Mouse (Mus musculus) heart, embryonic 10.5 days (tissue): Measurements from ENCODE around the gene B4galnt1. TPM values are rescaled to one million over a fixed set of nuclear protein-coding genes. Genes with fewer than 3 reads are reported as not detected.

Source experiments
- DNase-seq: peaks from one replicate; pipeline ENCODE4 v3.0.0-alpha.2; 2017; ENCODE audit warnings: low spot score
- H3K27ac ChIP-seq: fragments of 300-500 bp; sonication (generic); 2 replicates; pipeline ENCODE4 v1.5.1; 2016; ENCODE audit warnings: mild to moderate bottlenecking
- H3K27me3 ChIP-seq: fragments of 300-500 bp; sonication (generic); 2 replicates; pipeline ENCODE4 v1.6.1; 2016; ENCODE audit warnings: mild to moderate bottlenecking; ENCODE audit not compliant: poor library complexity, insufficient read depth, severe bottlenecking
- H3K36me3 ChIP-seq: fragments of 300-500 bp; sonication (generic); 2 replicates; pipeline ENCODE4 v1.6.1; 2016; ENCODE audit warnings: mild to moderate bottlenecking, moderate library complexity
- H3K4me1 ChIP-seq: fragments of 300-500 bp; sonication (generic); 2 replicates; pipeline ENCODE4 v1.6.1; 2016; ENCODE audit warnings: mild to moderate bottlenecking
- H3K4me3 ChIP-seq: fragments of 300-500 bp; sonication (generic); 2 replicates; pipeline ENCODE4 v1.5.1; 2016; ENCODE audit warnings: mild to moderate bottlenecking, moderate library complexity
- H3K9me3 ChIP-seq: fragments of 300-500 bp; sonication (generic); 2 replicates; pipeline ENCODE4 v1.6.1; 2016; ENCODE audit warnings: mild to moderate bottlenecking, moderate library complexity
- WGBS: fragments of 180-500 bp; shearing (Covaris S2); methylation state at CpG from one replicate; pipeline ENCODE4 v1.1.7; 2016; 5-methylcytosine and 5-hydroxymethylcytosine counted together
- polyA plus RNA-seq: library from polyadenylated mRNA; unstranded; fragments of >200 nt; fragmentation: Nextera tagmentation; extraction: Ambion mirVana; gene quantifications from 2 replicates; pipeline ENCODE4 v1.2.1, GENCODE M21; 2016

B4galnt1 gene
- polyA plus RNA-seq, 1 experiment from 2014 or later: 3.6 TPM

- peaks cover 79% of the 10 kb centered on the region for H3K27me3 ChIP-seq
- no peaks in the 10 kb centered on the region for H3K9me3 ChIP-seq
- peak overlapping the region; percentile 74 for H3K4me3 ChIP-seq
- H3K36me3 ChIP-seq: no peaks in the 10 kb centered on the region
- H3K27ac ChIP-seq: peak overlapping the region; percentile 72
- WGBS: under 1% methylated on average over 56 of the region's 56 CpGs
- peaks cover 46% of the 10 kb centered on the region for H3K4me1 ChIP-seq
- no peak for DNase-seq
These were observed 804 bp downstream of the B4galnt1 start for GRCm38 (mm10) chr10:127165654-127166403.

- H3K4me1 ChIP-seq: peaks cover 51% of the 10 kb centered on the region
- H3K36me3 ChIP-seq: no peaks in the 10 kb centered on the region
- peaks cover 85% of the 10 kb centered on the region for H3K27me3 ChIP-seq
- DNase-seq: no peak
- H3K4me3 ChIP-seq: peak overlapping the region; percentile 74
- H3K27ac ChIP-seq: no peak overlapping the region
- no peaks in the 10 kb centered on the region for H3K9me3 ChIP-seq
- 2% methylated on average over 11 of the region's 11 CpGs for WGBS
These were observed 1.3 kb downstream of the B4galnt1 start for GRCm38 (mm10) chr10:127166404-127166715.

DNA sequence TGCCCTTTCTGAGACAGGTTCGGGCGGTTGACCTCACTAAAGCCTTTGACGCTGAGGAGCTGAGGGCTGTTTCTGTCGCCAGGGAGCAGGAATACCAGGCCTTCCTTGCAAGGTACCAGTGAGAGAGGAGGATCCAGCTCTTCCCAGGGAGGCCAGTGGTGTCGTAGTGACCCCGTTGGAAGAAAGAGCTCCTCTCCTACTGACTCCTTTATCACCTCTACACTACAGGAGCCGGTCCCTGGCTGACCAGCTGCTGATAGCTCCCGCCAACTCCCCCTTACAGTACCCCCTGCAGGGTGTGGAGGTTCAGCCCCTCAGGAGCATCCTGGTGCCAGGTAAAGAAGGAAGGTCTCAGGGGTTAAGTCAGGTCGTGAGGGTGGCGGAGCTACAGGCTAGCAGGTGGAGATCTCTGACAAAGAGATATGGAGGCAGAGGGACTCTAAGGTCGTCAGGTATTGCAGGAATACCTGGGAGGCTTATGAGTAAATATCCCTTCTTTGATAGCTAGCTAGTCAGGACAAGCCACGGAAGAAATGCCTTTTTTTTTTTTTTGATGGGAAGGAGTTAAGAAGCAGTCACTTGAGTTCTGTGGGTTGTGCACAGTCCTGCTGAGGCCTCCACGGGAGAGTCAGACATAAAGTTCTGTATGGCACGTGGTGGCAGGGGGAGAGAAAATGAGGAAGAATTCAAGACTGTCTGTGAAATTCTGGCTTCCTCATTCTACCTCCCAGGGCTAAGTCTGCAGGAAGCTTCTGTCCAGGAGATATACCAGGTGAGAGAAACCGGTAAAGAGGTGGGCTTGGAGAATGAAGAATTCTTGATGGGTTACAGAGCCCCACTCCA lies 2.0 kb downstream of the B4galnt1 start:
- Histone ChIP-seq H3K4me1 (peaks cover 51% of the 10 kb centered on the region), H3K27ac (no peak overlapping the region), H3K36me3 (no peaks in the 10 kb centered on the region), H3K4me3 (peak overlapping the region; percentile 74; the same call in 1 of the 2 replicates), H3K27me3 (peaks cover 91% of the 10 kb centered on the region), H3K9me3 (no peaks in the 10 kb centered on the region)
- DNase-seq: no peak
- 15% methylated on average over 15 of the region's 15 CpGs for WGBS

- no peak overlapping the region for H3K27ac ChIP-seq
- no peaks in the 10 kb centered on the region for H3K36me3 ChIP-seq
- peaks cover 51% of the 10 kb centered on the region for H3K4me1 ChIP-seq
- H3K27me3 ChIP-seq: peaks cover 94% of the 10 kb centered on the region
- 0 out of 2 replicates have a peak overlapping the region, but pooled peaks have one; percentile 5 for H3K4me3 ChIP-seq
- DNase-seq: no peak
- H3K9me3 ChIP-seq: no peaks in the 10 kb centered on the region
- WGBS: 13% methylated on average over 10 of the region's 10 CpGs
These were observed 2.7 kb downstream of the B4galnt1 start for GRCm38 (mm10) chr10:127167614-127168192.

DNA sequence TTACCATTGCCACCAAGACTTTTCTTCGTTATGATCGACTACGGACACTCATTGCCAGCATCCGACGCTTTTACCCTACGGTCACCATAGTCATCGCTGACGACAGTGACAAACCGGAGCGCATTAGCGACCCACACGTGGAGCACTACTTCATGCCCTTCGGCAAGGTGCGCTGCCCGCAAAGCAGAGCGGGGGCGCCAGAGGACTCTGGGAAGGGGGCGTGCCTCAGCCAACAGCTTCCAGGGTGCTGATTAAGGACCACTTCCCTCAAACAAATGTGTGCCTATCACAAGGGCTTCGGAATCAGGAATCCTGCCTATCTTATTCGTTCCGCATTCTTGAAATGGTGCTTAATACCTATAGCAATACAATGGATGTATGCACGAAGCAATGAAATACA lies 5.0 kb downstream of the B4galnt1 start:
- Histone ChIP-seq H3K4me1 (peaks cover 47% of the 10 kb centered on the region), H3K27me3 (peaks cover 89% of the 10 kb centered on the region), H3K27ac (no peak overlapping the region; the same call in 1 of the 2 replicates), H3K9me3 (no peaks in the 10 kb centered on the region), H3K4me3 (peak overlapping the region; percentile 59), H3K36me3 (no peaks in the 10 kb centered on the region)
- WGBS: under 1% methylated on average over 22 of the region's 22 CpGs
- DNase-seq: no peak

- under 1% methylated on average over 28 of the region's 29 CpGs for WGBS
- no peak for DNase-seq
- Histone ChIP-seq H3K4me1 (peaks cover 39% of the 10 kb centered on the region), H3K27me3 (peaks cover 81% of the 10 kb centered on the region), H3K27ac (peak overlapping the region; percentile 12), H3K9me3 (no peaks in the 10 kb centered on the region), H3K4me3 (peak overlapping the region; percentile 59), H3K36me3 (no peaks in the 10 kb centered on the region)
These were observed 5.8 kb downstream of the B4galnt1 start for GRCm38 (mm10) chr10:127170837-127171272.

- WGBS: 82% methylated on average over 15 of the region's 15 CpGs
These were observed 6.7 kb downstream of the B4galnt1 start for GRCm38 (mm10) chr10:127171631-127172200.

DNA sequence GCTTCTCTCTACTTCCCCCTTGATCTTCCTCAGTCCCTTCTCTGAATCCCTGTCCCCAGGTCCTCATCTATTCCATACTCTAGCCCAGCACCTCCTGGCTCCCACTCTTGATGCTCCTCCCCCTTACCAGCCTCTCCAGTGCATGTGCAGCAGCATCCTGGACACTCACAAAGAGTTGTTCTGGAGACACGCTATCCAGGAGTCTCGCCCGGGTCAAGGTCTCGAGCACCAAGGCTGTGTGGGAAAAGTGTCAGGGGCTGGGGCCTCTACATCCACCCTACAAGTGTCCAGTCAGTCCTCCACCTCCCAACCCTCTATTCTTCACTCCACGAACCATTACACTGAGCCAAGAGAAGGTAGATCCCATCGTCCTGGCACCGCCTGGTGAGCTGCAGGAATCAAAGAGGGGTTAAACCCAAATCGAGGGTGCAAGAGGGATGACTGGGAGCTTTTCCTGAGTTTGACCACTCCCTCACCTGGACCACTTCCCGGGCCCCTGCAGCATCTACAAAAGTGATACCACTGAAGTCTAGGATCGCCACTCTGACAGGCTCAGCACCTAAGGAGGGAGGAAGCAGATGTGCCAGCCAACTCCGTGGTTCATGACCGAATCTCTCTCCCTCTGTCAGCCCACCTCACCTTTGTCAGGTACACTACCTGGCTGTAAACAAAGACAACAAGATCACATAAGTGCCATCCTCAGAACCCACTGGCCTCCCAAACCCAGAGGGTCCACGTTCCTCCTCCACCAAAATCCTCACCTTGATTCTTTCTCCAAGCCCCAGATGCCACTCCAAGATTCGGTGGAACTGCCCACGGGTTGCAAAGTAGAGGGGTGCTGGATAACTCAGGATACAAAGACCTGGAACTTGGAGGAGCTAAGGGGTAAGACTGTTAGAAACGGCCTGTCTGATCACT lies 8.4 kb downstream of the B4galnt1 start:
- WGBS: 76% methylated on average over 16 of the region's 16 CpGs
- peak; percentile 72 for DNase-seq
- Histone ChIP-seq H3K4me1 (peaks cover 39% of the 10 kb centered on the region), H3K9me3 (no peaks in the 10 kb centered on the region), H3K27me3 (peaks cover 81% of the 10 kb centered on the region), H3K4me3 (no peak overlapping the region), H3K27ac (no peak overlapping the region), H3K36me3 (no peaks in the 10 kb centered on the region)

More at GRCm38 (mm10) chr10:127171631-127172200, 6.7 kb downstream of the B4galnt1 start:
- Histone ChIP-seq H3K4me1 (peaks cover 34% of the 10 kb centered on the region), H3K36me3 (no peaks in the 10 kb centered on the region), H3K27ac (no peak overlapping the region), H3K9me3 (no peaks in the 10 kb centered on the region), H3K27me3 (peaks cover 81% of the 10 kb centered on the region), H3K4me3 (no peak overlapping the region)
- peak; percentile 73 for DNase-seq

DNA sequence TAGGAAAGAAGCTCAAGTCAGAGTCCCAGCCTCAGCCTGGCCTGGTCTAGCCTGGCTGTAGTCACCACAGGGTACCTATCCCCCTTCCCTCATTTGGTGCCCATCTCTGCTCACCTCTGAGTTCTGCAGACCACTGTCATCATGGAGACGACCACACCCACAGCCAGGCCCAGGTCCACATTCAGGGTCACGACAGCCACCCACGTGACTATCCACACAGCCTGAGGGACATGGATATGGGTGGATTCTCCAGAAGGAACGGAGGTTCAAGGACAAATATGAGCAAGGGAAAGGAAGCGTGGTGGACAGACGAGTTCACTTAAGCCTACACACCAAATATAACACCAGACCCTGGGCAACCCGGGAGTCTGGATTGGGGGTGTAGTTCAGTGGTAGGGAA lies 9.1 kb downstream of the B4galnt1 start:
- WGBS: 87% methylated on average over 7 of the region's 7 CpGs
- Histone ChIP-seq H3K4me1 (peaks cover 44% of the 10 kb centered on the region), H3K27me3 (peaks cover 81% of the 10 kb centered on the region), H3K27ac (no peak overlapping the region), H3K36me3 (no peaks in the 10 kb centered on the region), H3K4me3 (no peak overlapping the region), H3K9me3 (no peaks in the 10 kb centered on the region)
- DNase-seq: no peak

GRCm38 (mm10) chr10:127176228-127176627 lies 11.2 kb downstream of the B4galnt1 start:
- Histone ChIP-seq H3K27me3 (peaks cover 81% of the 10 kb centered on the region), H3K9me3 (no peaks in the 10 kb centered on the region), H3K27ac (no peak overlapping the region), H3K4me1 (peaks cover 42% of the 10 kb centered on the region), H3K4me3 (peak overlapping the region; percentile 33; the same call in 1 of the 2 replicates), H3K36me3 (no peaks in the 10 kb centered on the region)
- 35% methylated on average over 3 of the region's 3 CpGs for WGBS
- DNase-seq: peak; percentile 22

DNA sequence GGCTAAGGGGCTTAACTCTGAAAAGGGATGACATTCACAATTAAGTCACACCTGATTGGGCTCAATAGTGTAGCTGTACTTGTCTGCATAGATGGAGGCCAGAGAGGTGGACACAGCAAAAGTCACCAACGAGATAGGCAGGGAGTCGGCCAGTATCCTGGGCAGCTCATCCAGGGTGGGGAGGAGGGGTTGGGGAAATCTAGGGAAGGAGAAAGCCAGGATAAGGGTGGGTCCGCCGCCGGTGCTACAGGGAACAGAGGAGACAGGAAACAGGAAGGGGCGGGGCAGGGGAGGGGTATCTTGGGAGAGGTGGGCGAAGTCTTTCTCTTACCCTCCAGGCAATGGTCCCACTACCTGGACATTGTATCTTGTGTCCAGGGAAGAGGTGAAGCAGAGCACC lies 11.7 kb downstream of the B4galnt1 start:
- Histone ChIP-seq H3K4me1 (peaks cover 46% of the 10 kb centered on the region), H3K36me3 (no peaks in the 10 kb centered on the region), H3K9me3 (no peaks in the 10 kb centered on the region), H3K27ac (no peak overlapping the region), H3K27me3 (peaks cover 81% of the 10 kb centered on the region), H3K4me3 (peak overlapping the region; percentile 33)
- peak; percentile 63 for DNase-seq
- 7% methylated on average over 7 of the region's 7 CpGs for WGBS

DNA sequence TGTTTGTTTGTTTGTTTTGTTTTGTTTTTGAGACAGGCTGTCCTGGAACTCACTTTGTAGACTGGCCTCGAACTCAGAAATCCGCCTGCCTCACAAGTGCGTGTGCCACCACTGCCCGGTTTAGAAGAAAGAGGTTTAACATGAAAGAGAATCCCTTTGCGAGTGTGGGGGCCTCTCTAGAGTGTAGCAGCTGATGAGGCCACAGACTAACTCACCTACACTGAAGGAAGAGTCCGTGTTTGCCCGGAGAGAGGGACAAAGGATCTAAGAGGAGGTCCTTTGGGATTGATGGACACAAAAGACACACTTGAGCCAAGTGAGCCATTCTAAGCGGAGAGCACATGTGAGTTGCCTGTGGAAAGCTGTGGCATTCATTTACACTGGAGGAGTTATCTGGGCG lies 12.2 kb downstream of the B4galnt1 start:
- DNase-seq: no peak
- 26% methylated on average over 9 of the region's 9 CpGs for WGBS
- peaks cover 46% of the 10 kb centered on the region for H3K4me1 ChIP-seq
- no peak overlapping the region for H3K27ac ChIP-seq
- H3K36me3 ChIP-seq: no peaks in the 10 kb centered on the region
- H3K4me3 ChIP-seq: peak overlapping the region; percentile 48
- no peaks in the 10 kb centered on the region for H3K9me3 ChIP-seq
- peaks cover 81% of the 10 kb centered on the region for H3K27me3 ChIP-seq
